Mouse (Mus musculus) frontal cortex, postnatal 36 days (tissue): ENCODE measurements around the gene Ppm1j.
"Not testable (repeated sequence)": the region's sequence is repeated elsewhere in the genome, so short reads cannot be mapped to it uniquely, and the experiment has no call there.

Source experiments
- DNase-seq, 2 experiments: peaks; one replicate each; pipeline ENCODE4 v3.0.0; 2022; ENCODE audit warnings: low spot score in 2 of 2

The Ppm1j gene

DNA sequence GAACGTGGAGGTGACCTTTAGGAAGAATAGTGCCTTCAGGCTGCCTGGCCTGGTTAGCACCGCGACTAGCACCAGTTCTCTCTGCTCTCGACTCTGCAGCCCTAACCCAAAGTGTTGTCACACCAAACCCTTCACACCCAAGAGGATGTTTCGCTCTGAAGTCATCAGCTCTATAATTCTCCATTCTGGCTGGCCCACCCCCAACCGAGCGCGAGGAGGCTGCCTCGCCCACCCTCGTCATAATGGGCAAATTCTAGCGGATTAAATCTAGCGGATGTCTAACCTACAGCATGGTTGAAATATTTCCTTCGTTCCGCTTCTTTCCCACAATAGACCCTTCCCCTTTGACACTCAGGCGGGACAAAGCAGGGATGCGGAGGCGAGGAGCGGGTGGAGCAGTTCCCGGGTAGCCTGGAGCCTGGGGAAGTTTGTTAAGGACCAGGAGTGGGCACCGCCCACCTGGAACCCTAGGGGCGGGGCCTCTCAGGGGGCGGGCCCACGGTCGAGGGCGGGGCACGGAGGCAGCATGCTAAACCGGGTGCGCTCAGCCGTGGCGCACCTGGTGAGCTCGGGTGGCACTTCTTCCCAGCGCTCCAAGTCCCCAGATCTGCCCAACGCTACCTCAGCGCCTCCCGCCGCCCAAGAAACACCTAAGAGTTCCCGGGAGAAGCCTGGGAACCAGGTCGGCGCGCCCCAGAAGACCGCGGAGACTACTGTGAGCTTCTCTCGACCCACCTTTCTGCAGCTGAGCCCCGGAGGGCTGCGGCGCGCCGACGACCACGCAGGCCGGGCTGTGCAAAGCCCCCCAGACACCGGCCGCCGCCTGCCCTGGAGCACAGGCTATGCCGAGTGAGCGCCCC lies at the start of gene Ppm1j:
Ppm1j (plus strand) TSS at position 496 of the 860 bp plus-strand sequence.
- DNase-seq = no peak

GRCm38 (mm10) chr3:104732907-104733306 lies 47.9 kb upstream of the Ppm1j start:
- no peak for DNase-seq

DNA sequence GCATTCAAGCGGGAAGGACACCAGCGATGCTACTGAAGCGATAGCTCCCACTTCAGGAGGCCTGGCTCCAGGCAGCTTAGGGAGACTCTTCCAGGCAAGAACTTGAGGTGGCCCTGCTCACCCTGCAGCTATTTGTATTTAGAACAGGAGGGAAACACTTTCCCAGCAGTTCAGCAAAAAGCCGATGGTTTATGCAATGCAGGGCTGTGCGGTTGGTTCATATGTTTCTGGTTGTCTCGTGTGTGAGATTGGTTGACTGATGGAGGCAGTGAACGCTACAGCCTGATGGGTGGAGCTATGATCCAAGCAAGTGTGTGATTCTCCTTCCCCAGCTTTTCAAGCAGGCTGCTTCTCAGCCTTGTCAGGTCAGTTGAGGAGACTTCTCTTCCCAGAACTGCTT lies 46.2 kb upstream of the Ppm1j start:
- DNase-seq = no peak

DNA sequence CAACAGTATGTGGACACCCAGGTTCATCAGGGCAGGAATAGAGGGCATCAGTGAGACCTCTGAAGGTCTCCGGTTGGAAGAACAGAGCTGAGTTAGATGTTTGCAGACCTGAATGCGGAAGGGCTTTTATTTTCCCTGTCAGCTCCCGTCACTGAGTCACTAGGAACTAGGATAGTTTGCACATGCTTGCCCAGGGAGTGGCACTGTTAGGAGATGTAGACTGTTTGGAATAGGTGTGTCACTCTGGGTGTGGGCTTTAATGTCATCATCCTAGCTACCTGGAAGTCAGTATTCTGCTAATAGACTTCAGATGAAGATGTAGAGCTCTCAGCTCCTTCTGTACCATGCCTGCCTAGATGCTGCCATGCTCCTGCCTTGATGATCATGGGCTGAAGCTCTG lies 38.9 kb upstream of the Ppm1j start:
- no peak for DNase-seq

- no peak for DNase-seq
Observed at GRCm38 (mm10) chr3:104743161-104743560, 37.7 kb upstream of the Ppm1j start.

DNA sequence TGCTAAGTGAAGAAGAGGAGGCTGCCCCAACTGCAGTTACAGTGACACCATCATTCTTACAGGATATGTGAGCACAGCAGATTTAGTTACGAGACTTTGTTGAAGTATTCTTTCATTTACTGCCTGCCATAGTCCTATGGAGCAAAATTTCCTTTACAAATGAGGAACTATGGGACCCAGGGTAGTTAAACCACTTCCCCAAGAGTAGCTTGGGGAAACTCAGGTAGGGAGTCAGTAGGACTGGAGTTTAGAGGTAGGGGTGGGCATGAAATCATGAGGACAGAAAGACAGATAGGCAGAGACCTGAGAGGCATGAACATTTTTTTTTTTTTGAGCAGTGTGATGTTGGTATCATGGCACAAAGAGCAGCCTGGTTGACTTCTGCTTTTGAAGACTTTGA lies 37.0 kb upstream of the Ppm1j start:
- DNase-seq = no peak

- not testable (repeated sequence) for DNase-seq
Observed at GRCm38 (mm10) chr3:104752845-104753244, 28.0 kb upstream of the Ppm1j start.

- DNase-seq = peak; percentile 36 to 59
Observed at GRCm38 (mm10) chr3:104758406-104758805, 22.4 kb upstream of the Ppm1j start.

DNA sequence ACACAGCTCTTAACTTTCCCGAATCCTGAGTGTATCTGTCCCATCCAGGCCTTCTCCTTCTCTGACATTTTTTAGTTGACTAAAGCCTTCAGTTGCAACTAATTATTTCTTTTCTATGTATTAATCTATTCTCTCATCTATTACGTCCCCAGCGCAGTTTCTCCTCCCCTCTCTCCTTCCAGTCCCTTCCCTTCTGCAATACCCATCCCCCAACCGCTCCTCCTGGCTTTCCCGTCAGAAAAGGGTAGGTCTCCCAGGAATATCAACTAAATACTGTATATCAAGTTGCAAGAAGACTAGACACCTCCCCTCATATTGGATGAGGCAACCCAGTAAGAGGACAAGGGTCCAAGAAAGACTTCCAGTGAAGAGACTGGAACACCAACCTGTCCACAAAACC lies 22.0 kb upstream of the Ppm1j start:
- no peak for DNase-seq

DNA sequence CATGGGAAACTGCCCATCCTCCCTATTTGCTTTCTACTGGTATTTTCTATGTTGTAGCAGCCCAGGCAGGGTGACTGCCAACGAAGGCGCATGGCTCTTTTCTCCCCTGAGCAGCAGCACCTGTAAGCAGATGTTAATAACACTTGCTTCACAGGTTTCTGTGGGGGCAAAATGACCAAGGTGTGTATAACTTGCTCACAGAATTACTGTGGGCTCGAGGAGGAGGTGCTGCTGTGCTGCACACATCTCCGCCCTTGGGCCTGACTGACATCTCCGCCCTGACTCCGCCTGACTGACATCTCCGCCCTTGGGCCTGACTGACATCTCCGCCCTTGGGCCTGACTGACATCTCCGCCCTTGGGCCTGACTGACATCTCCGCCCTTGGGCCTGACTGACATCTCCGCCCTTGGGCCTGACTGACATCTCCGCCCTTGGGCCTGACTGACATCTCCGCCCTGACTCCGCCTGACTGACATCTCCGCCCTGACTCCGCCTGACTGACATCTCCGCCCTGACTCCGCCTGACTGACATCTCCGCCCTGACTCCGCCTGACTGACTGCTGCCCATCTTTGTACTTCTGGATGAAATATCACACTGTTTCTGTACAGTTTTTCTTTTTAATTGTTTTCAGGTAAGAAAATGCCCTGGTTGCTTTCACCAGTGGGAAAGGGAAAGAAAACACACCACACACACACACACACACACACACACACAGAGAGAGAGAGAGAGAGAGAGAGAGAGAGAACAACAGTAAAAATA lies 18.6 kb upstream of the Ppm1j start:
- not testable (repeated sequence) for DNase-seq

- no peak for DNase-seq
Observed at GRCm38 (mm10) chr3:104765021-104765420, 15.8 kb upstream of the Ppm1j start.

GRCm38 (mm10) chr3:104767141-104767540 lies 13.7 kb upstream of the Ppm1j start:
- no peak for DNase-seq

GRCm38 (mm10) chr3:104767716-104768115 lies 13.1 kb upstream of the Ppm1j start:
- no peak for DNase-seq

- DNase-seq = no peak
Observed at GRCm38 (mm10) chr3:104769135-104769534, 11.7 kb upstream of the Ppm1j start.

GRCm38 (mm10) chr3:104770035-104770434 lies 10.8 kb upstream of the Ppm1j start:
- DNase-seq = no peak

DNA sequence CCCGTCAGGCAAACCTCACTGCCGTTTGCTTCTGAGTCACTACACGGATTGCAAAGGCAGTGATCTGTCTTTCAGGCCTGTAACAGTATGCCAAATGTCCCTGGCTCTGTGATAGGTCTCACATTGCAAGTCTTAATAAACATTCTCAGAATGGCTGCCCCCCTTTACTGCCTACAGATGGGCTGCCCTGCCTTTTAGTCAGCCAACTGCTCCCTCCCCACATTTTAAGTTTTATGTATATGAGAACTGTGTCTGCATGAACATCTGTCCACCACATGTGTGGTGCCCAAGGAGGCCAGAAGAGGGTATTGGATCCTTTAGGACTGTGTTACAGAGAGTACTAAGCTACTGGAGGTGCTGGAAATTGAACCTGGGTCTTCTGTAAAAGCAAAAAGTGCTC lies 9.9 kb upstream of the Ppm1j start:
- no peak for DNase-seq

- DNase-seq = no peak
Observed at GRCm38 (mm10) chr3:104771460-104771859, 9.4 kb upstream of the Ppm1j start.

- no peak for DNase-seq
Observed at GRCm38 (mm10) chr3:104773301-104773700, 7.6 kb upstream of the Ppm1j start.

- no peak for DNase-seq
Observed at GRCm38 (mm10) chr3:104777342-104777741, 3.5 kb upstream of the Ppm1j start.

GRCm38 (mm10) chr3:104779949-104780348 lies 907 bp upstream of the Ppm1j start:
- peak in 1 of 2 experiments; percentile 58 for DNase-seq

- no peak for DNase-seq
Observed at GRCm38 (mm10) chr3:104781471-104781903, 631 bp downstream of the Ppm1j start, which contains the start of gene Fam19a3. TSS of gene Fam19a3 (minus strand) at chr3:104781840.

GRCm38 (mm10) chr3:104782061-104782681 lies 1.3 kb downstream of the Ppm1j start:
- no peak for DNase-seq
